Mouse (Mus musculus): ENCODE measurements at regions not wholly inside any gene's neighbourhood (a gene's known extent, or its start where the extent isn't known, plus 50 kb on each side); places are given as distances from the start of the nearest gene placed in this dataset.

DNA sequence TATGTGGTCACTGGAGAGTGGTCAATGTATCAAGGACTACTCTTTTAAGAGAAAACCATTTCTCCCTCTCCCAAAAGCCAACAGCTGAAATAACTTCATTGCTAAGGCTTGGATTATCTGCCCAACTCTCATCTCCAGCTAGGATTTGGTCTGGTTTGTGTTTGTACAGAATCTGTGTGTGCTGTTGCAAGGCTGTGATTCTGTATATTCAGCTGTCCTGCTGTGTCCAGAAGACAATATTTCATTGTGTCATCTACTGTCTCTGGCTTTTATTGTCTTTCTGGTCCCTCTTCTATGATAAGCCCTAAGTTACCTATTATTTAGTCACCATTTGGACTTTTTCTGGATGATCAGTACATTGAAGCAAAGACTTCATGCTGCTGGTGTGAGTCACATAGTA, 110.9 kb downstream of the Cenpc1 start:
- no peak for DNase-seq

DNA sequence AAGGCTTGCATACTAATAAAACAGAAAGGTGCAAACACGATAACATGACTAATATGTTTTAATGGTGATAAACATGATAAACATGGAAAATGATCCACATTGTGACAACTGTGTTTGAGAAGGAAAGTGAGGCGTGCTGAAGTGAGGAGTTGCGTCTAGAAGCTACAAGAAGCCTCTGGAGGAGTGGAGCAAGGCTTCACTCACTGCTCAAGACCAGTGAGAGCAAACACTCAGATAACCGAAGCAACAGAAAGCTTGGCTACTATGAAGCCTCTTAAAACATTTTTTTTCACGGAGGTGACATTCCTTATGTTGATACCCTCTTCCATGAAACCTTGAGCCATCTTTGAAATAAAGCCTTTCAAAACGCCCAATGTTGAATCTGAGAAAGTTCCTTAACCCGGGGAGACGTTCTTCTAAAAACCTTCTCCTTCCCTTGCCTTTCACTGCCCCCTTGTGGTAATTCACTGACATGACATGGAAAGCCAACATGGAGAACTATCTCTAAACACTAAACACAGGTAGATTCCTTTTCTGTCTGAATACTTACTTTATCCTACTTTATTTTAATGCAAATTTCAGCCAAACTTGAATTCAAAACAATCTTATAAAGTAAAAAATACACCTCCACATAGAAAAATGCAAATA, 128.6 kb downstream of the Cenpc1 start:
- peak; percentile 62 for DNase-seq

DNA sequence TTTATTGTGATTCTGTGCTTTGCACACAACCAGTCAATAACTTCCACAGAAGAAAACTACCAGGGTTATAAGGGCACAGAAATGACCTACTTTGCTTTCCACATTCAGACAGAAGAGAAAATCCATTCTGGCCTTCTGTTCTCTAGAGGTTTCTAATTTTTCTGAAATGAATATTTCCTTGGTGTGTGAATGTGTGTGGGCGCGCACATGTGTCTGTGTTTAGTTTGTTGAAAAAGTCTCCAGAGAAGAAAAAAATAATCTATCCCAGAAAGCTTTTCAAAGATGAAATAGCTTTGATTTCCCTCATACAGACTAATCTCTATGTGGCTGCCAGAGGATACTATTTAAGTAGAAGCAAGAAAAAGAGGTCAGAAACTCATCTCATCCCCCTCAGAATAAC, 147.1 kb downstream of the Cenpc1 start:
- no peak for DNase-seq

DNA sequence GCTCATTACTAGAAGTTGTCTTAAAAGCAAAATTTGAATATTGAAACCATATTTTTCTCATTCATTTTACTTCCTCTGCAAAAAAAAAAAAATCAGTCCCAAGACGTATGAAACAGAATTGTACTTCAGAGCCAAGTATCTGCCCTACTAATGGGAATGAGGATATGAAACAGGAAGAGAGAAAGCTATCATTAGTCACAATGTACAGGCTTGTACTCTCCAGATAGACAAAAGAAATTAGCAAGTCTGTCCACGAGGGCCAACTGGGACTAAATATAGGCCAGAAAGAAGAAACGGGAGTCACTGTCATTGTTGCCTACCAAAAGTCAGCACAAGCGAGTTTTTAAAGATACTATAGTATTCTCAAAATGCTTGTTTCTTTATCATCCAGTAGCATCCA, 150.4 kb downstream of the Cenpc1 start:
- DNase-seq = no peak

DNA sequence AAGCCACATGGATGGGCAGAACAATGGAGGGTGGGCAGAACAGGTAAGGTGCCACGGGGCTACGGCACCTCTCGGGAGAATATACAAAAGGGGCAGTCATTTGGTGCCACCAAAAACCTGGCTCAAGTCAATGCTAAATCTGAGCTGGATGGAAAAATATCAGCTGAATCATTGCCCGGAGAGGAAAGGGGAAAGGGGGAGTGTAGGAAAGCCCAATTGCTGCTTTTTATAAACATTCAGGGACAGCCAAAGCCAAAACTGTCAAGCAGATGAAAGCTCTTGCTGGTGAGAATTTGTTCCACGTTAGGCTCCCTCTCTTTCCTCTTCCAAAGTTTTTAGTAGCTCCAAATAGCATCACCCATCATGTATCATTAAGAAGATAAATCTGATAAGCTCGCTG, 168.9 kb downstream of the Cenpc1 start:
- no peak for DNase-seq

DNA sequence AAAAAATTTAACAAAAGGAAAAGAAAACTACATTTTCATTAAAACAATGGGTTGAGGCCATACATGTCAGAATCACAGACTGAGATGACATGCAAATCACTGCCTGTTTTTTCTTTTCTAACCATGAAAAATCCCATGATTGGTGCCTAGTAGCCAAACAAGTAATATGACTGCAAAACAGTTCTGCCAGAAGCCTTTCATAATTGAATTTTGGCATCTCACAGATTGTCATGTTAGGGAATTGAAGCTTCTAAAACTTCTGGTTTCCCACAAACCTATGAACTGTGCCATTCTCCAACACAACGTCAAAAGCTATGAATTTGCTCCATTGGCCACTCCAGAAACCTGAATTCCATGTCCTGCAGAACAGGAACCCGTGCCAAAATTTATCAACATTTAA, 169.6 kb downstream of the Cenpc1 start:
- no peak for DNase-seq

DNA sequence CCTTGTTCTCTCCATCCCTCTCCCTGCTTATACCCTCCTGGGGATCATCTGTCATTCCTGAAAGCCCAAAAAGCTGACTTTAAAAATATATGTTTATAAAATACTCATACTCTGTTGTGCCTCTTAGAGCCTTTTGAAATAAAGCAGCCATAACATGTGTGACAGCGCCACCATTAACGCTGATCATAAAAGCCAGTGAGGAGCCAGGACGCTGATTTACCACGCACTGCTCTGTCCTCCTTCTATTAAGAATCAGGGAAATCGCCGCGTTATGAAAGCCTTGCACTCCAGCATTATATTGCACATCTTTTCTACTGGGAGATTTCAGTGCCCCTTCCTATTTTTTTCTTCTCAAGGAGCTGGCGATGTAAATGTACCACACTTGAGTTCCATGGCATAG, 195.1 kb downstream of the Cenpc1 start:
- DNase-seq = no peak

DNA sequence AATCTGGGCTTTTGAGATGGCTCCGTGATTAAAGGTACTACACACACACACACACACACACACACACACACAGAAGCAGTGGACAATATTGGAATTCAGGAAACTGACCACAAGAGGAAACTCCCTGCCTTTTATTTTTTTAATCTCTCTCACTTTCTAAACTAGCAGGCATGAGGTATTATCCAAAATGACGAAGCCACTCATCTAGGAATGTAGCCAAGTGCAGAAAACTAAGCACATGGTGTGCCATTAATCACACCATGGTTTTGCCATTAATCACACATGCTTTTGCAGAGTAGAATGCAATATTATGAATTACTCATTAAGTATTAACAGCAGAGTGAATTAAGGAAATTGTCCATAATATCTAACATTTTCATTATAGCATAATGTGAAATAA, 232.8 kb downstream of the Cenpc1 start:
- no peak for DNase-seq

DNA sequence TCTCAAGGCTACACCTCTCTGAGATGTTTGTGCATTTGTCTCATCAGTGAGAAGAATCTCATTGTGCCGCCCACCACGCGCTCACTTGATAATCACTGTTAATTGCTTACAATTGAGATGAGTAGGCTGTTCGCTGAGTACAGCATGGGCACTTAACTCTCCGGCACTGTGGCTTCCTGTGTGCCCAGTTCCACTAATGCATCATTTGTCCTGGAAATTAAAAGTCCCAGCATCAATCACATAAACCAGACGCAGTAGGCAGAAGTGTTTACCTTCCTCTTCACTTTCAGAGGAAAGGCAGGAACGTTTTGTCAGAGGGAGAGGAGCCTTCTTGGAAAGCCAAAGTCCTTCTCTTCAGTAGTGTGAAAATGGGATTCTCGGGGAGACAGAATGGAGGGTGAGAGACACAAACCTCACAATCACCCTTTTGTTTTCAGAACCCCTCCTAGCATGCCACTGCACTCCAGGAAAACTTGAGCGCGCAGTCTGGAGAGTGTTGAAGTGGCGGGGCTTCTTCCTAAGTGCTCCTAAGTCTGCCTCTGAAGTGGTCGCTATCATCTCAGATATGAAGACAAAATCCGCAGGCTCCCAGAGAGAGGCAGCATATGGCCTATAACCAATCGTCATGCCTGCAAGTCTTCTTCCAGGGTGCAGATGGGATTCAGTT, 269.7 kb downstream of the Cenpc1 start:
- DNase-seq = no peak

DNA sequence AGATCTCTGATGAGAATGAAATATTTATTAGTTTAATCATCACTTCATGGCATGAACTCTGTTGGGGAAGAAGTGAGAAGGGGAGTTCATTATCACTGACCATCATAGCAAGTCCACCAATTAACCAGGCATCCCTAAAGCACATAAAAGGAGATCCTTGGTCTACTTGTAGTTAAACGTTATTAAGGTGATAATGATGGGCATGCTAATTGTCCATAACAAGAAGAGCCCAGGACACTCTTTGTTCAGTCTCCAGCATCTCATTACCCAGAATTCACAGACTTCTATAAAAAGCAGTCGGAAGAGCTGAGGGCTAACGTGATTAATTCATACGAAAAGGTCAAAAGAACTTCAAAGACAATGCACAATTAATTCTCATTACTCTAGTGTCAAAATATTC, 272.2 kb downstream of the Cenpc1 start:
- no peak for DNase-seq

DNA sequence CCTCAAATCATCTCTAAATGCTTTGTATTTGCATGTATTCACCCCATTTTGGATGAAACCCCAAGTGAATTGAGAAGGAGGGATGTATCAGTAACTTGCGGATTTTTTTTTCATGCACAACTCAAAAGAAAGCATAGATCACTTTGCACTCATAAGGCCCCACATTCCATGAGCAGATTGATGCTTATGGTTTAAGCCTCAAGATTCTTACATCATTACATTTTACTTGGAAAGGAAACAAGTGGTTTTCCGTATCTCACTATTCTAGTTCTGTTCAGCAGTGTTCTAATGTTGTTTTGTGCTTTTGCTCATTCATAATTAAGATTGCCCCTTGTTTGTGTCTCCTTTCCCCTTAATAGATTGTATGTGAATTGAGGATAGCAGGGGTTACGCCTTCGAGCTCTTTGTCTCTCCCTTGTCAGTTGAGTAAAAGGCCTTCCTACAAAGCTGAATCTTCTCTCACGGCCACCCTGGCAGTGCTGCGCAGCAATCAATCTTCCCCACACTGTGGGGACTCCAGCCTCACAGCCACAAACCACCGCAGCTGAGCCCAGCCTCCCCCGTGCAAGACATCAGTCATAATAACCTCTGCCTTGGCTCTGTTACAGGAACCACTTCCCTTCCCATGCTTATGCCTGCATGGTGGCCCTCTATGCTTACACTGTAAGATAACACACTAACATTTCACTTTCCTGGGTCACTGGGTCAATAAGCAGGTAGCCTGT, 284.5 kb downstream of the Cenpc1 start:
- DNase-seq = peak; percentile 56

DNA sequence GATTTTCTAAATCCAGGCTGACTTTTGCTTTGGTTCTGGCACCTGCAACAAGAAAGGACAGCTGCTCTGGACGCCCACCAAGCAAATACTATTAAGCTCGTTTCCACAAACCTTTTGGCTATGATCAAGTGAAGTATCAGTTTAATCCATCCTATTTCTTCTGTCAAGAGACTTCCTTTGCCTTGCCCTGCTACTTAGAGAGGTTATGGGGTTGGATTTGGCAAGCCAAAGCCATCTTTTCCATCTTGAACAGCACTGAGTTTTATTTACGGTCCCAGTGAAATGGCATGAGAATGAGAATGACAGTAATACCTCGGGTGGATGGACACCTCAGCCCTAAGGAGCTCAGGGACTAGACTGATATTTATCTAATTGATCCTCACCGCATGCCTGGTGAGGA, 285.4 kb downstream of the Cenpc1 start:
- no peak for DNase-seq

DNA sequence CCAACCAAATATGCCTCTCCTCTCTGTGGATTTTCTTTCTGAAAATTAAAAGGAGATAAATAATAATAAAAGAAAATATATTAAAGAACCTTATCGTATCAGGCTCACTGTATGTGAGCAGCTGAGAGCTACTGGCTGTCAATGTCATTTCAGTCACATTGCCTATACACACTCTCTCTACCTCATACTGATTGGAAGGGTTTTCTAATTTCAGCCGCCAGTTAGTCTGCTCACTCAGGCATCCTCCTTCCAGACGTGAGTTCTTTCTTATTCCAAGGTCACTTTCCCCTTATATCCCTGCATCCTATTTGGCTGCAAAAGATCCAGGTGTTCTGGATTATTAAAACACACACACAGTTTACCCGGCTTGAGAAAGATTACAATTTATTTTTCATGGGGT, 286.2 kb downstream of the Cenpc1 start:
- DNase-seq = no peak

DNA sequence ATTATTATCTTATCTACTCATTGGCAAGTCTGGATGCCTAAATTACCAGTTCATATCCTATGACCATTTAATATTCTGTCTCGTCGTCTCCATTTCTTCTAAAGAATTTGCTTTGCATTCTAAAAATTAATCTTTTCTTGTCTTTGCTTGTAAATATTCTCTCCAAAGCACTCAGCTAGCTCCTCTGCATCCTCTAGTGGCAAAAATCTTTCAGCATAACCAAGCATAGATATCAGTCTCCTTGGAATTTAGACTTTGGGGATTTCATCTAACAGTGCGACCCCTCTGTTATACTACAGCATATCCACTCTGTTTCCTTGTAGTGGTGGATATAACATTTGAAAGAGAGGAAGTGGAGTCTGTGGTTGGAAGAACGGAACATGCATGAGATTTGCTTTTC, 292.7 kb downstream of the Cenpc1 start:
- DNase-seq = no peak

DNA sequence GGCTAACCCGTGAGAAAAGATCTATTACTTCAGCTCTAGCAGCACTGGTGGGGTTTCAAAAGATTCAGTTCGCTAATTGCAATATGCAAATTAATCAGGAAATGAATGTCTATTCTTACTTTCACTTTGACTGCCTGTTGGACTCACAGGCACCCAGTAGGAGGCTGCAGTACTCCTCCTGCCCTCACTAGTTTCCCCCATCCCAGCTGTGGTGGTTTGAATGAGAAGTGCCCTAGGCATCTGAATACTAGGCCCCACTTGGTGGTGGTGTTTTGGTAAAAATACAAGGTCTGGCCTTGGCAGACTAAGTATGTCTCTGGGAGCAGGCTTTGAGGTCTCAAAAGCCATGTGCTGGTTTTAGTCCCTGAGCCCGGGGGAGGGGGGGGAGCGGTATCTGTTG, 293.3 kb downstream of the Cenpc1 start:
- no peak for DNase-seq

DNA sequence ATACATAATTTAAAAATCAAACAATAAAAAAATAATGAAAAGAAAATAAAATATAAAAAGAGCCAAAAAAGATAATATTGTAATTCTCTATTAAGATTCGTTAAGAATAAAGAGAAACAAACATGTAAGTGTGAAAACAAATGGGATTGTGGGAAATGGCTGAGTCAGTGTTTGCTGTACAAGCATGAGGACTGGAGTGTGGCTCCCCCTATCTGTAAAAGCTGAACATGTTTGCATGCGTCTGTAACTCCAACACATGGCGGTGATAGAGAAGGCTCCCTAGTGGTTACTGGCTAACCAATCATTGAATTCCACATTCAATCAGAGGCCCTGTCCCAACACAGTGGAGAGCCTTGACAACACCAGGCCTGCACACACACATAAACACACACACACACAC, 298.2 kb downstream of the Cenpc1 start:
- DNase-seq = no peak

DNA sequence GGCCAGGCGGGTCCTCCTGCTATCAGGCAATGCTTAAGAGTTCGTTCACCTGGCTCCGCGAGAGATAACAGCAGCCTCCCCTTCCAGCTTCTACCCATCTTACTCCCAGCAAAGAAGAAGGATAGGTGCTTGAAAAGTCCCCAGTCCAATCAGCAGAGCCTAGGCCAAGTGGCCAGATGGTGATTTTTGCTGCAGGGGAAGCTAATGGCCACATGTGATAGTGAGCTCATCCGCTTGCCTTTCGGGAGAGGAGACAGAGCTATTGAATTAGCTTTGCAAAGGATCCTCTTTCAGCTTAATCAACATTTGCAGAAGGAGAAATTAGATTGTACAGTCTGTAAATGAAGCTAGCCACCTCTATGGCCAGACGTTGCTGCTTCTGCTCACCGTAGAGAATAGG, 308.7 kb downstream of the Cenpc1 start:
- no peak for DNase-seq

DNA sequence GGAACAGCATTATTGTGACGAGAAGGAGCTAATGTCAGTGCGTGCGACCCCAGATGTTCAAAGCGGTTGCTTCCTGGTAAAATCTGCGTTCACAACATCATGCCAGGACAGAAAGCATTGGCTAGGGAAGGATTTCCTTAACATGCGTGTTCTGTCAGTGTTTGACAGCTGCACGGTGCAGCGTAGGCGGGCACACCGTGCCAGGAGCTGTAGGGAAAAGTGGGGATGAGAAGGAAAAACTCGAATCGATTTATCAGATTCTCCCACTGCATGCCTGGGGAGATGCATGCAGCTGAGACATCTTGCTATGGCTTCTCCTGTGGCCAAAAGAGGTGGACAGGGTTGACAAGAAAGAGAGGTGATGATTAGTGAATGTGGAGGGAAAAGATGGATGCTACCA, 311.2 kb downstream of the Cenpc1 start:
- DNase-seq = no peak

DNA sequence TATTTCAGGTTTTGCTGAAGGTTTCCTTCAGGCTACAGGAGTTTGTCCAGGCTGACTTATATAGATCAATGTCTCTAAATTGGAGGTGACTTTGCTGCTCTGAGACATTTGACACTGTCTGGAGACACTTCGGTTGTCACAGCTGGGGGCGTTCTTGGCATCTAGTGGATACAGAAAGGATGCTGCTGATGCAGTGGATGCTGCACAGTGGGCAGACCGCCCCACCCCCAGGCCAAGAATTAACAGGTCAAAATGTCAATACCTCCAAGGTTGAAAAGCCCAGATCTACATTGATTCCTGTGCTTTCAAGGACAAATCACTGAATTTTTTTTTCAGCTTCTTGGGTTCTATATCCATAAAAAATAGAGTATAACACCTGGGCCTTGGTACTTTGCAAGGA, 312.3 kb downstream of the Cenpc1 start:
- DNase-seq = no peak

DNA sequence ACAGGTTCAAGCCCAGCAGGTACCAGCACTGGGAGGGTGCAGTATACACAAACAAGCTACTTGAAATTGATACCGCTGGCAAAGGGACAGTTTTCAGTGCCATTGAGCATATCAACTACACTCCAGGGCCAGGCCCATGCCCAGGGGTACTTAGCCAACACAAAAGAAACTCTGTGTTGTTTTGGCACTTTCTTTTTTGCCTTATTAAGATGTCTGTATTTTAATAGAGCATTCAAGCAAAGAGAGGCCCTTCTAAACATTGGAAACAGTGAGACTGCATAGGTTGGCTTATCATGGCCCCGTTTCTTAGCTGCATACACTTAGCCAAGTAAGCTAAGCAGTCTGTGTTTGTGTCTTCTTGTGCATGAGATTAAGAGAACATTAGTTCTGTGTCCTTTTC, 313.7 kb downstream of the Cenpc1 start:
- DNase-seq = no peak

DNA sequence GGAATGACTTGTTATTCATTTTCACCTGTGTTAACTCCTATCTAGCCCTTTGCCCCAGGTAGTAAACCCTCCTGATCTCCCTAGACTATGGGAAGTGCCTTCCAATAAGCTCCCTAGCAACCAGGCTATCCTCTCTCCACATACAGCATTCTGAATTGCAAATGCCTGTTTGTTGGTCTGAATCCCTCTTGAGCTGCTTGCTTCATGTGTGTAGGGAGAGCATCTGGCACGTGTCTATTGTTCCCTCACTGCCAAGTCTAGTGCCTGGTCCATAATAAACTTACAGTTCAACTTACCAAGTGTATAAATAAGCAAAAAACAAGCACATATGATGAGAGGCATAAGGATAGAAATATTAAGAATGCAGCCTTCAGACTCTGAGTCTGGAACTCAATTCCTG, 314.5 kb downstream of the Cenpc1 start:
- no peak for DNase-seq

DNA sequence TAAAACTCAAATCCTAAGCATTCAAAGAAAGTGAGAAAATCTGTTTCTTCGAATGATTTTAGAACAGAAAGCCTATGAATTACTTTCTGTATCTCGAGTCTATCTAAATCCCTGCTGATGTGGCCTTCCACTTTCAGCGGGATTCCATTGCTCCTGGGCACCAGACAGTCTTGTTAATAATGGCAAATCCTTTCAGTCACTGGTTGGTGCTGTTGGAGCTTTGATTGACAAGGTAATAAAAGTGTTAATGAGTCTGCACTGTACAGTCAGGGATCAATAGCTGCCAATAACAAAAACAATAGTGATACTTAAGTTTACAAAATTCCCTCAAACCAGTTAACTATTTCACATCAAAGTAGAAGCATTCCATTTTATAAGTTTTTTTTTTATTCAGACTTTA, 335.8 kb downstream of the Cenpc1 start:
- no peak for DNase-seq

DNA sequence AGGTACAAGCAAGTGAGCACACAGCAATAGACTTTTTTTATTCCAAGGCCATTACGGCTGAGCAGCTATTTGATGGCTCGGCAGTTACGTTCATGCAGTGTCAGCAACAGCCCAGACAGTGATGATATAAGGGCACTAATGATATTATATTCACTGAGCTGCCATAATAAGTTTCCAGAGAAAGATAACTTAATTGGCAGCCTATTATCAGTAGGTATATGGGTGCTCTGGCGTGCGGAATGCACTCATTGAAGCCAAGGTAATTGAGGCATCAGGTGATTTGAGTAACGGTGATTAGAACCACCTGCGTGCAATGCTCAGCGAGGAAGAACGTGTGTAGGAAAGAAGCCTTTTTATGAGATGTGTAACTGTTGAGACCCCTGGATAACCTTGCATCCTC, 358.0 kb downstream of the Cenpc1 start:
- no peak for DNase-seq

DNA sequence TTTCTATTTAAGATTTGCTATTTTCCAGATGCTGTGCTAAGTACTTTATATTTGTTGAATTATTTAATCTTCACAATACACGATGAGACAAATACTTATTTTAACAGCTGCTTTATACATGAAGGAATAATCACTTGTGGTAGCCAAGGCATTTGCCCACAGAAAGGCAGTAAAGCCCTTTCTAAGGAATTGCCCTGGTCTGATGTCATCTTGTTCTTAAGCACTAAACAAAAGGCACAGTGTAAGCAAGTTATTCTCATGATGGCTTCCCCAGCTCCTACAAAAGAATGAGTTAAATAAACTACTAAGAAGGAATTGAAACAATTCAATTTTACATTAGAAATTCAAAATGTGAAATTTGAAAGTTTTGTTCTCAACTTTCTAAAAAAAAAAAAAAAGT, 358.8 kb downstream of the Cenpc1 start:
- peak; percentile 21 for DNase-seq

DNA sequence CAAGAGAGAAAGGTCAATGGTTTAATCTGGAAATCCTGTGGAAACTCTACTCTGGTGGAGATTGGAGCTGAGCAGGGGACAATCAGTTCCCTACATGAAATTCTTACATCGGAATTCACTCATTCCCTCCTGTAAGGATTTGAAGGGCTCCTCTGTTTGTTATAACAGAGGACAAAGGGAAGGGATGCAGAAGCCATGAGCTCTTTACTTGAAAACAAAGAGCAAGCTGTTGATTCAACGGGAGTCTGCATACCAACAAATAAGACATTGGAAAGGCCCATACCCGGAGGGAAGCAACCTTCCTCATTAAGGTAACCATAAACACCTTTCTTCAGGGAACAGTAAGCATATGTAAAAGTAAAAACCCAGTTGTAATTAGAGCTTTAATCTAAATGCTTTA, 359.3 kb downstream of the Cenpc1 start:
- DNase-seq = peak; percentile 5
